Mouse (Mus musculus): ENCODE measurements around the gene Gm7358. TPM values are rescaled to one million over a fixed set of nuclear protein-coding genes. Genes with fewer than 3 reads are reported as not detected.
"Not testable (repeated sequence)": the region's sequence is repeated elsewhere in the genome, so short reads cannot be mapped to it uniquely, and the experiment has no call there.

The Gm7358 gene
- not detected in 2 replicates for total RNA-seq (2017)

DNA sequence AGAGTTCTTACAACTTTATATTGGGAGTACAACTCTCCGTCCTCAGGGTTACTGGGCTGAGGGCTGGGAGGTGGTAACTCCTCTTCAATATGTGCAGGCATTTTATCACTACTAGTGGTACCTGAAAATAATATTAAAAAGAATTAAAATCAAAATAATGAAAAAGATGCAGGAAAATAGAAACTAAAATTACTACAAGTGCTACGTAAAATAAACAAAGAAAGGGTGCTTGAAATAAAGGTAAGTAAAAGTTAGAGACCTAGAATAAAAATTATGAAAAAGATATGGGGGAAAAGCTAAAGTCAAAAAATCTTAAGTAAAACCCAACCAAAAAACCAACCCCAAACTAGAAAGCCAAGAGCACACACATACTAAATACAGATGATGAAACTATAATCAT lies at the start of gene Gm7358:
Gm7358 (minus strand) TSS at position 101 of the 400 bp plus-strand sequence.
- ATAC-seq (ENCODE audit: extremely low read depth, insufficient number of reproducible peaks, low FRiP score, poor library complexity, severe bottlenecking) = not testable (repeated sequence)

DNA sequence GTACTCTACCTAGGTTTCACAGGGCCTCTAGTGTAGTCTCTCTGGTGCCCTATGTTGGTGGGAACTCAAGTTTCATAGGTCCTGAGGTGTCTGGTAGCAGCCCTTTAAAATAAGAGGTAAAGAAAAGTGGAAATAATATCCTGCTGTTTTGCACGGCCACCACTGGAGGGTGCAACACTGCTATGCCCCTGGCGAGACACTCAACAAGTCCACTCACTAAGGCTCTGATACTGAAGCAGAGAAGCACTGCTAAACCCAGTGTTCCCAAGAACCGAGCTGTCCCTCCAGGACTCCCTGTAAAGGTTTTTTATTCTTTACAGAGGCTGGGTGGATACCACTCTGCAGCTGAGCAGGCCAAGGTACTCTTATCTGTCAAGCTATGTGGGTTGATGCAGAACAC lies 43.7 kb upstream of the Gm7358 start:
- not testable (repeated sequence) for ATAC-seq (ENCODE audit: extremely low read depth, insufficient number of reproducible peaks, low FRiP score, poor library complexity, severe bottlenecking)

GRCm38 (mm10) chr17:14101446-14101980 lies 42.2 kb upstream of the Gm7358 start:
- not testable (repeated sequence) for ATAC-seq (ENCODE audit: extremely low read depth, insufficient number of reproducible peaks, low FRiP score, poor library complexity, severe bottlenecking)

- ATAC-seq (ENCODE audit: extremely low read depth, insufficient number of reproducible peaks, low FRiP score, poor library complexity, severe bottlenecking) = not testable (repeated sequence)
Observed at GRCm38 (mm10) chr17:14099886-14100285, 40.6 kb upstream of the Gm7358 start.

DNA sequence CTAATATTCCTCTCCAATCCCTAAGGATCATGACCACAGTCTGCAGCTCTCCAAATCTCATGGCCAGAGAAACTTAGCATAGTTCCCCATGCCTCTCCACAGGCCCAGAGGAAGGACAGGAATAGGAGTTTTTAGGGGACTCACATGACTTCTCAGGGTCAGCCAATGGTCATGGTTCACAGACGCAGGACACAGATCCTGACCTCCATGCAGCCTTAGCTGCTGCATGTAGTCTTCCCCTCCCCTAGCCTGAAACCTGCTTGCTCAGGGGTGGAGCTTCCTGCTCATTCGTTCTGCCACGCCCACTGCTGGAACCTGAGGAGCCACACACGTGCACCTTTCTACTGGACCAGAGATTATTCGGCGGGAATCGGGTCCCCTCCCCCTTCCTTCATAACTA lies 34.8 kb upstream of the Gm7358 start:
- ATAC-seq (ENCODE audit: extremely low read depth, insufficient number of reproducible peaks, low FRiP score, poor library complexity, severe bottlenecking) = not testable (repeated sequence)

GRCm38 (mm10) chr17:14086629-14087028 lies 27.3 kb upstream of the Gm7358 start:
- not testable (repeated sequence) for ATAC-seq (ENCODE audit: extremely low read depth, insufficient number of reproducible peaks, low FRiP score, poor library complexity, severe bottlenecking)

DNA sequence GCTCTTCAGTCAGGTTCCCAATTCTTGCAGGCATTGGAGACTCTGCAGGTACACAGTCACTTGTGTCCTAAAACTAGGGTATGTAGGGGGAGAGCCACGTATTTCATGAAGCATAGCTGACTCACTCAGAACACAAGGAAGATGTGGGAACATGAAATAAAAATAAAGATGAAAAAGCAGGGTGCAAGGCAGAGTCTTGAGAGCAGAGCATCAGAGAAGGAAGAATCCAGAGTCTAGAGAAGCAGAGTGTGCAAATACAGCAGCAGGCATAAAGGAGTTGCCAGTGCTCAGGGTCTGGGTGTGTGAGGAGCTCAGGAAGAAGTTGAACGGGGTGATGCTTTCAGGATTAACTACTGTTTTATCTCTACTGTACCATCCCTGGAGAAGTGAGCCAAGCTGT lies 17.5 kb downstream of the Gm7358 start:
- not testable (repeated sequence) for ATAC-seq (ENCODE audit: extremely low read depth, insufficient number of reproducible peaks, low FRiP score, poor library complexity, severe bottlenecking)

GRCm38 (mm10) chr17:14037012-14037411 lies 22.3 kb downstream of the Gm7358 start:
- not testable (repeated sequence) for ATAC-seq (ENCODE audit: extremely low read depth, insufficient number of reproducible peaks, low FRiP score, poor library complexity, severe bottlenecking)

- ATAC-seq (ENCODE audit: extremely low read depth, insufficient number of reproducible peaks, low FRiP score, poor library complexity, severe bottlenecking) = not testable (repeated sequence)
Observed at GRCm38 (mm10) chr17:14036113-14036512, 23.2 kb downstream of the Gm7358 start.

Other genes with a start within 250 kb of the Gm7358 start
- not detected in 2 replicates for gene Gm7168, start 111.2 kb downstream of the Gm7358 start, total RNA-seq (2017)
- gene Gm7356, start 55.8 kb downstream of the Gm7358 start, total RNA-seq (2017) = not detected in 2 replicates
- gene Dact2, start 144.8 kb upstream of the Gm7358 start, total RNA-seq (2017) = not detected in 2 replicates
- gene Smoc2, start 220.0 kb upstream of the Gm7358 start, total RNA-seq (2017) = not detected in 2 replicates

All from neutrophil, adult 5-6 weeks (primary cell).